Comparison of ENCODE assay signal across 28 mouse cellular contexts in the genomic region with DNA sequence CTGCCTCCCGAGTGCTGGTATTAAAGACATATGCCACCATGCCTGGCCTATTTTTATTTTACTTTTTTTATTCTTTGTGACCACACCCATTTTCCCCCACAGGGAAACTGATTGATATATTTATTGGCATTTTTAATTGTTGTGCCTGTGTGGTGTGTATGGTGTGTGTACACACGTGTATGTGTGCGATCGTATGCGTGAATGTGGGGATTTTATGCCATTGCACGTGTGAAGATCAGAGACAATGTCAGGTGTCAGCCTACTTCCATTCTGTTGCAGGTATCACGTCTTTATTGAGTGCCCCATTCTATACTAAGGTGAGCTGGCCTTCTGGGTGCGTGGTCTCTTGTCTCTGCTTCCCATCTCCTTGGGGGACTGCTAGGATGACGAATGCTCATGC. TPM values are rescaled to one million over a fixed set of nuclear protein-coding genes. Genes with fewer than 3 reads are reported as not detected.
"Had no signal": no experiment of that assay in that cellular context is flagged by ENCODE, and none has a peak within 500 bp of the region (broad histone marks: within the 10 kb centered on the region; RNA-seq: fewer than 3 reads in every experiment).

No protein-coding gene starts in this region.

- H3K9me3 ChIP-seq: heart, embryonic 10.5 days; hindbrain, embryonic 10.5 days; hindbrain, embryonic 12.5 days; kidney, embryonic 15.5 days; limb, embryonic 13.5 days; limb, embryonic 15.5 days; liver, embryonic 12.5 days had no signal

- H3K9ac ChIP-seq: heart, embryonic 12.5 days; hindbrain, embryonic 12.5 days; hindbrain, embryonic 14.5 days; kidney, embryonic 15.5 days; limb, embryonic 13.5 days; limb, embryonic 15.5 days; liver, embryonic 12.5 days; liver, embryonic 14.5 days had no signal

- DNase-seq: gastrocnemius, postnatal 14 days; gastrocnemius, postnatal 36 days; heart, postnatal 10 days; heart, postnatal 4 days; kidney, adult 11 months; kidney, adult 2 months; kidney, adult 9 months; kidney, postnatal 10 days; kidney, postnatal 25 days; kidney, postnatal 4 days; layer of hippocampus, postnatal 36 days; left cerebral cortex, postnatal 4 days had no signal

- H3K27ac ChIP-seq: heart, embryonic 10.5 days; hindbrain, embryonic 10.5 days; hindbrain, embryonic 12.5 days; hindbrain, embryonic 14.5 days; kidney, embryonic 15.5 days; layer of hippocampus, adult 2 months; limb, embryonic 13.5 days; limb, embryonic 15.5 days; liver, embryonic 12.5 days; liver, embryonic 14.5 days had no signal

- H3K27me3 ChIP-seq: kidney, embryonic 15.5 days; limb, embryonic 13.5 days; limb, embryonic 15.5 days had no signal

- H3K4me3 ChIP-seq: hindbrain, embryonic 10.5 days; hindbrain, embryonic 12.5 days; kidney, embryonic 15.5 days; layer of hippocampus, adult 2 months; limb, embryonic 13.5 days; limb, embryonic 15.5 days; liver, embryonic 12.5 days had no signal

- H3K4me1 ChIP-seq: heart, embryonic 12.5 days; hindbrain, embryonic 12.5 days; kidney, embryonic 15.5 days; limb, embryonic 13.5 days; limb, embryonic 15.5 days; liver, embryonic 12.5 days had no signal

- H3K4me2 ChIP-seq: hindbrain, embryonic 12.5 days; hindbrain, embryonic 14.5 days; kidney, embryonic 15.5 days; limb, embryonic 13.5 days; limb, embryonic 15.5 days; liver, embryonic 12.5 days had no signal

- H3K36me3 ChIP-seq: heart, embryonic 10.5 days; heart, embryonic 12.5 days; hindbrain, embryonic 10.5 days; hindbrain, embryonic 12.5 days; kidney, embryonic 15.5 days; limb, embryonic 13.5 days; limb, embryonic 15.5 days; liver, embryonic 12.5 days had no signal

RNA-seq across cellular contexts. Expression of gene Ccr7, which starts 0.9 kb away (rescaled TPM):
- total RNA-seq: gastrocnemius, adult 18-20 months; gastrocnemius, adult 8-10 months; gastrocnemius, postnatal 36 days; layer of hippocampus, adult 2 months; layer of hippocampus, postnatal 14 days; layer of hippocampus, postnatal 36 days; left cerebral cortex, postnatal 10 days; left cerebral cortex, postnatal 4 days had no signal
- polyA plus RNA-seq: hindbrain, embryonic 14.5 days; hindbrain, embryonic 16.5 days had no signal
